Mouse (Mus musculus) midbrain, embryonic 15.5 days (tissue): ENCODE data around the gene Ppm1f. TPM values are rescaled to one million over a fixed set of nuclear protein-coding genes. Genes with fewer than 3 reads are reported as not detected.
"Not testable (repeated sequence)": the region's sequence is repeated elsewhere in the genome, so short reads cannot be mapped to it uniquely, and the experiment has no call there.

Source experiments
- ATAC-seq: fragments of 200-750 bp; cut with Nextera tagmentation; replicated peaks from 2 replicates; pipeline ENCODE4 v1.8.0; 2017; ENCODE audit warnings: moderate TSS enrichment
- H3K27ac ChIP-seq: fragments of 300-500 bp; sonication (generic); 2 replicates; pipeline ENCODE4 v1.5.1; 2015; ENCODE audit warnings: mild to moderate bottlenecking, inconsistent platforms
- H3K27me3 ChIP-seq: fragments of 300-500 bp; sonication (generic); replicated peaks from 2 replicates; pipeline ENCODE4 v1.6.1; 2015; ENCODE audit warnings: inconsistent platforms
- H3K36me3 ChIP-seq: fragments of 300-500 bp; sonication (generic); replicated peaks from 2 replicates; pipeline ENCODE4 v1.6.1; 2015; ENCODE audit warnings: inconsistent platforms
- H3K4me1 ChIP-seq: fragments of 300-500 bp; sonication (generic); 2 replicates; pipeline ENCODE4 v1.6.1; 2015; ENCODE audit warnings: inconsistent platforms
- H3K4me2 ChIP-seq: fragments of 300-500 bp; sonication (generic); 2 replicates; pipeline ENCODE4 v1.6.1; 2015; ENCODE audit warnings: inconsistent platforms, mild to moderate bottlenecking, moderate library complexity
- H3K4me3 ChIP-seq: fragments of 300-500 bp; sonication (generic); 2 replicates; pipeline ENCODE4 v1.5.1; 2015; ENCODE audit warnings: mild to moderate bottlenecking, inconsistent platforms
- H3K9ac ChIP-seq: fragments of 300-500 bp; sonication (generic); 2 replicates; pipeline ENCODE4 v1.6.1; 2015; ENCODE audit warnings: mild to moderate bottlenecking, inconsistent platforms
- H3K9me3 ChIP-seq: fragments of 300-500 bp; sonication (generic); 2 replicates; pipeline ENCODE4 v1.6.1; 2016; ENCODE audit warnings: inconsistent platforms
- WGBS: fragments of 180-500 bp; shearing (Covaris S2); methylation state at CpG from one replicate; pipeline ENCODE4 v1.1.7; 2015; ENCODE audit warnings: mixed read lengths; 5-methylcytosine and 5-hydroxymethylcytosine counted together
- polyA plus RNA-seq: library from polyadenylated mRNA; unstranded; fragments of >200 nt; fragmentation: Nextera tagmentation; extraction: Ambion mirVana; gene quantifications from 2 replicates; pipeline ENCODE4 v1.2.1, GENCODE M21; 2015

The Ppm1f gene
- polyA plus RNA-seq, 1 experiment from 2014 or later: 30.7 TPM

DNA sequence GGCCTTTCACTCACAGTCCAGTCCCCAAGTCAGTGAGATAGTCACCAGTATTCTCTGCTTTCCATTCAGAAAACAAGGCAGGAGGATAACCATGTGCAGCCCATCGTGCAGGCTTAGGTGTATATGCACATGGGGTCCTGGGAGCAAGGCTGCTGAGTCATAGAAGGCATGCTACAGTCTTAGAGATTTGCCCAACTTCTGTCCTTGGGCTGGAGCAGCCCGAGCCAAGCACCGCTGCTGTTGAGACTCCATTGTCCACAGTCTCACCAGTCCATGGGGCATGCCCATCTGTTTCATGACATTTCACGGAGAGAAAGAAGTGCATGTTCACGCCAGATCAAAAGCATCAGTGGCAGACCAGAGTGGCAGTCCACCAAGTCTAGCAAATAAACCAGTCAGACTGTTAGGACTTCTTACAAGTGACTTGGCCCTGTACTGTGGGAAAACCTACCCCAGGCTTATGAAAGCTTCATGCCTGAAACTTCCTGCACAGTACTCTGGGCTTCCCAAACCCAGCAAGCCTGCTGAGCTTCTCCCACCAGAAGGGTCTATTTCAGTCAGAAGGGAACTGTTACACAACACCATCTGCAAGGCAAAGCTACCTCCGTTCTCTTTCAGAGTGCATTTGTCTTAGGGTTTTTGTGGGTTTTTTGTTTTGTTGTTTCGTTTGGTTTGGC lies 22.3 kb downstream of the Ppm1f start:
- no peak for ATAC-seq
- 93% methylated on average over 7 of the region's 7 CpGs for WGBS

DNA sequence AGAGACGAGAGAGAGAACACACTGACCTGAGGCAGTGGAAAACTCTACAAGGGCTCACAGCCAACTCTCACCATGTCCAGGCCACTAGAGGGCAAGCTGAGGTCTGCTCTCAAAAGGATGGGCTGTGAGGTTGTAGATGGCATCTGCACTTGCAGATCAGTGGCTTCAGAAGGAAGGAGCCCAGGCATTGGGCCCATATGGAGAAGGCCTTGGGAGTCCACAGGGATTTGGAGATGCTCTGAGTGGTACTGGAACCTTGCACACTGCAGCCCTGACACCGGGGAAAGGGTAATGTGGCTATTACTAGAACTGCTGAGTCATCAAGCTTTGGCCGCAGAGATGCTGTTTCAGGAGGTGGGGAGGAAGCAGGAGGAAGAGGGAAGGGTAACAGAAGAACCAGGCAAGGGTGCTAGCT lies 24.8 kb downstream of the Ppm1f start:
- no peak overlapping the region for H3K27ac ChIP-seq
- H3K4me1 ChIP-seq: no peaks in the 10 kb centered on the region
- ATAC-seq: no peak
- H3K4me3 ChIP-seq: no peak overlapping the region
- H3K36me3 ChIP-seq: peaks cover 57% of the 10 kb centered on the region
- no peaks in the 10 kb centered on the region for H3K27me3 ChIP-seq
- WGBS: 76% methylated on average over 3 of the region's 3 CpGs
- H3K9me3 ChIP-seq: no peaks in the 10 kb centered on the region
- no peak overlapping the region for H3K4me2 ChIP-seq
- H3K9ac ChIP-seq: no peak overlapping the region

More for the DNA sequence above, 22.3 kb downstream of the Ppm1f start:
- no peak overlapping the region for H3K27ac ChIP-seq
- H3K4me3 ChIP-seq: no peak overlapping the region
- no peaks in the 10 kb centered on the region for H3K9me3 ChIP-seq
- H3K4me1 ChIP-seq: no peaks in the 10 kb centered on the region
- no peaks in the 10 kb centered on the region for H3K27me3 ChIP-seq
- H3K36me3 ChIP-seq: peaks cover 62% of the 10 kb centered on the region
- no peak overlapping the region for H3K4me2 ChIP-seq
- H3K9ac ChIP-seq: no peak overlapping the region

DNA sequence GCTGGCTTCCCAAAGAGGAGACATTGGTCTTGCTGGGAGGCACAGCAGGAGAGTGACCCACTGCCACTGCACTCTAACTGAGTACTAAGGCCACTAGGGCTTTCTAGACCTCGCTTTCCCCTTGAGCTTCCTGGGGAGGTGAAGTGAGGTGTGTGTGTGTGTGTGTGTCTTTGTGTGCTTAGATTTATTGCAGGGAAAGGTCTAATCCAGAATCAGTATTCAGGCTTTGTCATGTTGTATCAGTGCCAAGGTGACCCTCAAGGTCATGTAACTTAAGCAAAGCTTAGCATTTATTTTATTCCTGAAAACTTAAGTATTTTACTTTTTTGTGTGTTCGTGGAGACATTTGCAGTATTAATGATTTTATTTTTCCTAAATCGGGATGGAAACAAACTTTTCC lies 28.2 kb downstream of the Ppm1f start:
- H3K27ac ChIP-seq: no peak overlapping the region
- no peaks in the 10 kb centered on the region for H3K27me3 ChIP-seq
- H3K36me3 ChIP-seq: peaks cover 30% of the 10 kb centered on the region; the same call in 1 of the 2 replicates
- WGBS: 90% methylated on average over 3 of the region's 3 CpGs
- H3K4me3 ChIP-seq: no peak overlapping the region
- H3K4me2 ChIP-seq: no peak overlapping the region
- no peaks in the 10 kb centered on the region for H3K9me3 ChIP-seq
- peaks cover 6% of the 10 kb centered on the region; the same call in 1 of the 2 replicates for H3K4me1 ChIP-seq
- no peak for ATAC-seq
- H3K9ac ChIP-seq: no peak overlapping the region

DNA sequence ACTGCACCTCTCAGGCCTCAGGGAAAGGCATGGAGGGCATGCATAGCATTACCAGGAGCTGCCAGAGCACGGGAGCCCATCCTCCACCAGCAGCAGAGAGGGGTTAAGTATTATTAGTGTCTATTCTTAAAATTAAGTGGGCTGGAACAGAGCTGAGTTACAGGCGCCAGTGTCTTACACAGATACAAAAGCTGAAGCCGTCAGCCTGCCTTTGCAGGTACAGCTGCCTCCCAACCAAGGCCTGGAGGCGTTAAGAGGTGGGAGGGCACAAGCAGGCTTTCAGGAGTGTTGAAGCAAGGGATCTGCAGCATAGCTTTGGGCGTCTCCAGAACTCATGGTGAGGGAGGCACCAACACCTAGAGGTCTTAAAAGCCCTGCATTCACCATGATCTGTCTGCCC lies 30.3 kb downstream of the Ppm1f start:
- Histone ChIP-seq H3K9ac (no peak overlapping the region), H3K27me3 (no peaks in the 10 kb centered on the region), H3K4me3 (no peak overlapping the region), H3K4me2 (no peak overlapping the region), H3K36me3 (peaks cover 19% of the 10 kb centered on the region; the same call in 1 of the 2 replicates), H3K4me1 (peaks cover 8% of the 10 kb centered on the region; the same call in 1 of the 2 replicates), H3K9me3 (no peaks in the 10 kb centered on the region), H3K27ac (no peak overlapping the region)
- 27% methylated on average over 5 of the region's 5 CpGs for WGBS
- no peak for ATAC-seq

DNA sequence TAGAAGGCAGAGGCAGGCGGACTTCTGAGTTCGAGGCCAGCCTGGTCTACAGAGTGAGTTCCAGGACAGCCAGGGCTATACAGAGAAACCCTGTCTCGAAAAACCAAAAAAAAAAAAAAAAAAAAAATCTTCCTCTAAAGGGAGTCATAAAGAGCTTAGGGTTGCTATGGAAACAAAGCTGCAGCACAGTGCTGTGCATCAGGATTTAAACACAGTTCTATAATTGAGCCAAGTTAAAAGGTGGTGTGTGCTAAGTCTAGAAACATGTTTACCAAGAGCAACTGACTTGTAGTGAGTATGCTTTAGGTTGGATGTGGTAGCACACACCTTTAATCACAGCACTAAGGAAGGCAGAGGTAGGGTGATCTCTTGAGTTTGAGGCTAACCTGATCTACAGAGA lies 32.6 kb downstream of the Ppm1f start:
- 0 out of 2 replicates have a peak overlapping the region, but pooled peaks have one; percentile 52 for H3K27ac ChIP-seq
- not testable (repeated sequence) for H3K9ac ChIP-seq, H3K4me2 ChIP-seq, H3K36me3 ChIP-seq, H3K4me1 ChIP-seq, H3K4me3 ChIP-seq, H3K9me3 ChIP-seq, H3K27me3 ChIP-seq
- peak; percentile 73 for ATAC-seq
- WGBS: 54% methylated on average over 3 of the region's 3 CpGs

DNA sequence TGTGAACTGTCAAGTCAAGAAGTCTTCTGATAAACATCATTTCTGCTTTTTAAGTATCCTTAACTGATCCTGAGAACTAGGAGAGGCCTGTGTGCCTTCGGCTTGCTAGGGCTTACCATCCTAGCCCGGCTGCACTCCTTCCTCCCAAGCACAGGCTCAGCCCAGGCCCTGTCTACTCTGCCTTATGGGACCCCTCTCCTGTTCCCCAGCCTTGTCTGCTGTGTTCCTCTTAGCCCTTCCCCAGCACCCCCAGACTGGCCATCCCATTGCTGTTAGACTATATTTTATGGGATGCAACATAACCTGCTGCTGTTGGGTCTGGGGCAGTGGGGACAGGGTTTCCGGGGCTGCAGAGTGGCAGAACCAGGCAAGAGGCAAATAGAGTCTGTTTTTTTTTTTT lies 34.1 kb downstream of the Ppm1f start:
- no peak overlapping the region for H3K27ac ChIP-seq
- H3K4me3 ChIP-seq: no peak overlapping the region

DNA sequence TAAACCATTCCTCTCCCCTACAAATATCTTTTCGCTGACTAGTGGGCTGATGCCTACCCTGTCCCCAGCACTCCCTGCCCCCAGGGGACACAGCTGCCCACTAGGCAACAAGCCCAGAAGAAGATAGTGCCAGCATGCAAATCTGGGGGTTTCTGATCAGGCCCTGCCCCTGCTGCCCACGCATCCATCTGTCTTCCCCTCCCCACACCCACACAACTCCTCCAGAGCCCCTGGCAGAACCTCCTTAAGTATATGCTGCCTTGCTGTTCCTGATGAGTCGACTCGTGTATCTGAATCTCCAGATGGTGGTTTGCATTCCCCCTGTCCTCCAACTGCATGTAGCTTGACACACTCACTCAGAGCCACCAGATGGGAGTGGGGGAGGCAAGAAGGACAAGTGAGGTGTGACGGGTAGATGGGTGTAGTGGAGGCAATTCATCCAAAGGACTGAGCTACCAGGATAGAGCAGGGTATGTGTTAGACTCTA lies 34.6 kb downstream of the Ppm1f start:
- Histone ChIP-seq H3K27me3 (no peaks in the 10 kb centered on the region), H3K4me2 (no peak overlapping the region), H3K9me3 (no peaks in the 10 kb centered on the region), H3K9ac (no peak overlapping the region), H3K27ac (no peak overlapping the region), H3K36me3 (no peaks in the 10 kb centered on the region), H3K4me1 (peaks cover 8% of the 10 kb centered on the region; the same call in 1 of the 2 replicates), H3K4me3 (no peak overlapping the region)
- 64% methylated on average over 5 of the region's 5 CpGs for WGBS
- ATAC-seq: 0 out of 2 replicates have a peak, but pooled peaks have one; percentile 15

More for the DNA sequence above, 34.1 kb downstream of the Ppm1f start:
- H3K4me1 ChIP-seq: peaks cover 8% of the 10 kb centered on the region; the same call in 1 of the 2 replicates
- no peaks in the 10 kb centered on the region for H3K9me3 ChIP-seq
- 91% methylated on average over 3 of the region's 3 CpGs for WGBS
- no peak for ATAC-seq
- H3K36me3 ChIP-seq: peaks cover 3% of the 10 kb centered on the region; the same call in 1 of the 2 replicates
- H3K27me3 ChIP-seq: no peaks in the 10 kb centered on the region
- no peak overlapping the region for H3K4me2 ChIP-seq
- no peak overlapping the region for H3K9ac ChIP-seq

DNA sequence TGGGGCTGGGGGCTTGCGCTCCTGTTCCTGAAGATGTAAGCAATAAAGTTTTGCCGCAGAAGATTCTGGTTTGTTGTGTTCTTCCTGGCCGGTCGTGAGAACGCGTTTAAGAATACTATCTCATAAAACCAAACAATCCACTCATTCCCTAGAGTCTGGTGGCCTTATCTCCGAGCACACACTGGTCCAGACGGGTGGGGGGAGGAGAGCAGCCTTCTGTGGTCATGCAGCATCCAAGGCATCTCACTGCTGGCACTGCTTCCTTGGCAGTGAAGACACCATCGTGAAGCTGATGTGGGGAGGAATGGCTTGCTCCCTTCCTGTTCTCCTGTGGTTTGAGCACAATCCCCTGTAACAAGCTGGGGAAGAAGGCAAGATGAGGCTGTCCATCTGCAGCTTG lies 43.3 kb downstream of the Ppm1f start:
- no peak overlapping the region for H3K9ac ChIP-seq
- H3K9me3 ChIP-seq: no peaks in the 10 kb centered on the region
- H3K27me3 ChIP-seq: no peaks in the 10 kb centered on the region
- no peak overlapping the region for H3K4me3 ChIP-seq
- no peak overlapping the region for H3K4me2 ChIP-seq
- H3K4me1 ChIP-seq: no peaks in the 10 kb centered on the region
- ATAC-seq: no peak
- no peak overlapping the region for H3K27ac ChIP-seq
- H3K36me3 ChIP-seq: no peaks in the 10 kb centered on the region
- WGBS: 94% methylated on average over 9 of the region's 9 CpGs

DNA sequence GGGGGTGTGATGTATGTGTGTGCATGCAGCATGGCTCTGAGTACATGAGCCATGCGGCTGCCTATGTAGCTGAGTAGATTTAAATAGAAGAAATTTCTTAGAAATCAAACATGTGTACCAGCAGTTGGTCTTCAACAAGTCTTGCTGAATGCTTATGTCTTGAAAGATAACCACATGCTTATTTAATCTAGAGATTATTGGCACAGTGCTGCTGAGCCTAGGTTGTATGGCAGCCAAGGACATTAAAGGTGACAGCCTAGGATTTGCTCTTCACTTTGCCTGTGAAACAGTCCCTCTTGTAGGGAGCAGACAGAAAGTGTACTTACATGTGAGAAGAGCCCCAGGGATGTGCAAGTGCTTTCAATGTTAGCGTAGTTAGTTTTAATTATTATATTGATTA lies 44.8 kb downstream of the Ppm1f start:
- WGBS: 93% methylated on average over 2 of the region's 2 CpGs
- H3K9me3 ChIP-seq: no peaks in the 10 kb centered on the region
- no peak for ATAC-seq
- H3K27me3 ChIP-seq: no peaks in the 10 kb centered on the region
- no peaks in the 10 kb centered on the region for H3K36me3 ChIP-seq
- H3K4me1 ChIP-seq: no peaks in the 10 kb centered on the region
- H3K9ac ChIP-seq: no peak overlapping the region
- no peak overlapping the region for H3K4me3 ChIP-seq
- H3K27ac ChIP-seq: no peak overlapping the region
- no peak overlapping the region for H3K4me2 ChIP-seq

DNA sequence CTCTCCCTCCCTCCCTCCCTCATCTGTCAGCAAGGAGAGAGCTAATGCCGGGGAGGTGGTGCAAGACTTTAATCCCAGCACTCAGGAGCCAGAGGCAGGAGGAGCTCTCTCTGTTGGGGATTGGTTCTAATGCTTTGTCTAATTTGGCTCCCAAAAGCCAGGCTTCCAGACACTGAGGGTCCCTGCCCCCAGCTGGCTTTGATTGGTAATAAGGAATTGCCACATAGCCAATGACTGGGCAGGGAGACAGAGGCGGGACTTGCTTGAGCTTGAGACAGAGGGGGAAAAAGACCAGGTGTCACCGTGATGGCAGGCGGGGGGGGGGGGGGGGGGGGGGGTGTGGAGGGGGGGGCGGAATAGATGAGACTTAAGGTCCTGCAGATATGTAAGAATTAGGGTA lies 62.3 kb downstream of the Ppm1f start:
- WGBS: 11% methylated on average over 1 of the region's 5 CpGs
- H3K36me3 ChIP-seq: no peaks in the 10 kb centered on the region
- H3K4me1 ChIP-seq: no peaks in the 10 kb centered on the region
- H3K27ac ChIP-seq: no peak overlapping the region
- H3K4me2 ChIP-seq: no peak overlapping the region
- H3K9ac ChIP-seq: no peak overlapping the region
- no peak overlapping the region for H3K4me3 ChIP-seq
- no peak for ATAC-seq
- no peaks in the 10 kb centered on the region for H3K27me3 ChIP-seq
- no peaks in the 10 kb centered on the region for H3K9me3 ChIP-seq

DNA sequence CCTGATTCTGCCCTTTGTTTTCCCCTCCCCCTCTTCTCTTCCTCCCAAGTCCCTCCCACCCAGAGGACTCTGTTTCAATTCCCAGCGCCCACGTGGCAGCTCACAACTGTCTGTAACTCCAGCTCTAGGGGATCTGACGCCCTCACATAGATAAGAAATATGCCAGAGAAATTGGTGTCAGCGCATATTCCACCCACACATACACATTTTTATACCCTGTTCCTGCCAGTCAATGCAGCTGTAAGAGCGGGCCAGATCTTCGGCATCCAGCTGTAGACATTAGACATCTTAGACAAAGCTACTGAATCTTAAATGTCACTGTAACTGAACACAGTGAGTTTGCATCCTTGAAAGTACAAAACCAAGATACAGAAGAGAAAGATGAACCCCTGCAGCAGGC lies 63.6 kb downstream of the Ppm1f start:
- no peaks in the 10 kb centered on the region for H3K4me1 ChIP-seq
- no peaks in the 10 kb centered on the region for H3K27me3 ChIP-seq
- H3K9ac ChIP-seq: no peak overlapping the region
- WGBS: 86% methylated on average over 6 of the region's 6 CpGs
- no peak overlapping the region for H3K27ac ChIP-seq
- ATAC-seq: no peak
- no peaks in the 10 kb centered on the region for H3K9me3 ChIP-seq
- H3K4me3 ChIP-seq: no peak overlapping the region
- H3K36me3 ChIP-seq: no peaks in the 10 kb centered on the region
- H3K4me2 ChIP-seq: no peak overlapping the region

DNA sequence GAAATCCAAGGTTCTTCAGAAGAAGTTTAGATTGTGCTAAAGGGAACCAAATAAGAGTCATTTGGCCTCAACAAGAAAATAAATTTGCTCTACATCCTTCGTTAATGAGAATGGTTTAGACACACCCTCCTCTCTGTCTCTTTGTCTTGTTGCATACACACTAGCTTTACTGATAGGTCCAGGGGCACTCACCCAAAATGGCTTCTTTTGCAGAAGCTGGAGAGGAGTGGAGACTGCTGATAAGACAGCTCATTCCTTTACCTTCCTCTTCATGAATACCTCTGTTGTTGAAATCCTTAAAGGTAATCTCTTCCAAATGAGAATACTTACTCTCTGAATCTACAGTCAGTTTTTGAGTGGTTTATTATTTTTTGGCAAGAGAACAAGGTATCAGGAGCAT lies 68.9 kb downstream of the Ppm1f start:
- Histone ChIP-seq H3K4me2 (no peak overlapping the region), H3K27ac (no peak overlapping the region), H3K27me3 (no peaks in the 10 kb centered on the region), H3K4me3 (no peak overlapping the region), H3K36me3 (no peaks in the 10 kb centered on the region), H3K4me1 (no peaks in the 10 kb centered on the region), H3K9ac (no peak overlapping the region), H3K9me3 (no peaks in the 10 kb centered on the region)
- WGBS: 67% methylated on average over 1 of the region's 1 CpGs
- no peak for ATAC-seq

DNA sequence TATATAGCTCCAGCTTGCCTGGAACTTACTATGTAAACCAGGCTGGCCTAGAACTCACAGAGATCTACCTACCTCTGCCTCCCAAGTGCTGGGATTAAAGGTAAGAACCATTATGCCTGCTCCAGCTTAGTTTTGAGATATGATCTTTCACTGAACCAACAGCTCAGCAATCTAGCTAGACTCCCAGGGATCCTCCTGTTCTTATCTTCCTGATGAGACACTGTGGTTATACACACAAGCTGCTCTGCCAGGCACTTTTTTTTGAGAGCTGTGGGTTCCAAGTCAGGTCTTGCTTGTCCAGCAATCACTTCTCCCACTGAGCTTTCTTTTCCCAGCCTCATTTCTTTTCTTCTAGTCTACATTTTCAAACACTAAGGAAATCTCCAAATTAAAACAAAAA lies 70.0 kb downstream of the Ppm1f start:
- no peak overlapping the region for H3K27ac ChIP-seq
- ATAC-seq: no peak
- H3K4me3 ChIP-seq: no peak overlapping the region
- H3K27me3 ChIP-seq: no peaks in the 10 kb centered on the region
- H3K4me2 ChIP-seq: no peak overlapping the region
- H3K4me1 ChIP-seq: no peaks in the 10 kb centered on the region
- H3K36me3 ChIP-seq: no peaks in the 10 kb centered on the region
- no peaks in the 10 kb centered on the region for H3K9me3 ChIP-seq
- no peak overlapping the region for H3K9ac ChIP-seq
